Comparison of ENCODE assay signal across 8 mouse cellular contexts in the genomic region with DNA sequence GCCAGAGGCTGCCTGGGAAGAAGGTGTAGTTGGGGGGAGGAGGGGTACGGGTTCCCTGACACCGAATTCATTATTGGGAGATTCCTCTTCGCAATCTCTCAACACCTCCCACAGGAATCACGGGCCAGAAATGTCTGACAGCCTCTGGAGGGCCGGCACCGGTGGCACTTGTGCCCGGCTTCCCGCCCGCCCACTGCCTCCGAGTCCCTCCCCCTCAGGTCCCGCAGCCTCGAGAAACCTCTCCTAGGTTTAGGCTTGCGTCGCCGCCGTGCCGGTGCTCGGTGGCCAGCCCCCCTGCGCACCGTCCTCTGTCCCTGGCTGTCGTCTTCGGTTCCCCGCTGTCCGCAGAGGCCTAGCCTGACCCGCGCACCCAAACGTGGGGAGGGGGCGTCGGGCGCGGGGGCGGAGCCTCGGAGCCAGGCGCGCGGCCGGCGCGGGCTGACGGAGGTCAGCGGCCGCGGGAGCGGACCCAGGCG. TPM values are rescaled to one million over a fixed set of nuclear protein-coding genes. Genes with fewer than 3 reads are reported as not detected.
DNase-seq lines count a peak whose midpoint lies in the region; ATAC-seq and TF ChIP-seq lines count a peak whose summit lies in the region.

A gene (plus strand): TSS at position 416 of the 476 bp plus-strand sequence.

- no peak for TF ChIP-seq CTCF in spleen, adult 2 months (IDR thresholded peaks at IDR 0.05; ENCODE audit: extremely low read depth, insufficient read depth, insufficient read length, insufficient replicate concordance)

- peak within 1 kb of the TSS; percentile 95 for H3K4me2 ChIP-seq in limb, embryonic 13.5 days (replicated peaks)
- peak within 1 kb of the TSS; percentile 92 for H3K4me2 ChIP-seq in neural tube, embryonic 12.5 days (replicated peaks)

- WGBS in spleen, adult 2 months: 3% methylated on average over 41 of the region's 45 CpGs
- WGBS in hindbrain, embryonic 10.5 days: 0% methylated on average over 43 of the region's 45 CpGs
- WGBS in limb, embryonic 13.5 days: under 1% methylated on average over 40 of the region's 45 CpGs
- under 1% methylated on average over 43 of the region's 45 CpGs for WGBS in neural tube, embryonic 12.5 days

- no peak for TF ChIP-seq POLR2A in spleen, adult 2 months (IDR thresholded peaks at IDR 0.05; ENCODE audit: low read depth, low read length)

- peaks cover 20% of the 10 kb centered on the region for H3K27me3 ChIP-seq in spleen, adult 2 months (ENCODE audit: control insufficient read depth, insufficient read depth, low read length)
- peaks cover 41% of the 10 kb centered on the region for H3K27me3 ChIP-seq in hindbrain, embryonic 10.5 days (ENCODE audit: insufficient read depth, poor library complexity, severe bottlenecking)
- peaks cover 38% of the 10 kb centered on the region for H3K27me3 ChIP-seq in limb, embryonic 13.5 days
- no peaks in the 10 kb centered on the region for H3K27me3 ChIP-seq in neural tube, embryonic 12.5 days (replicated peaks)

- H3K4me3 ChIP-seq in spleen, adult 2 months (ENCODE audit: extremely low read depth, insufficient read depth, insufficient read length): peak within 1 kb of the TSS; percentile 56
- H3K4me3 ChIP-seq in hindbrain, embryonic 10.5 days: peak within 1 kb of the TSS; percentile 88
- peak within 1 kb of the TSS; percentile 84 for H3K4me3 ChIP-seq in limb, embryonic 13.5 days
- peak within 1 kb of the TSS; percentile 87 for H3K4me3 ChIP-seq in neural tube, embryonic 12.5 days

- peak; percentile 35 for DNase-seq in CD4-positive, CD25-positive, alpha-beta regulatory T cell, adult 2 months (ENCODE audit: low read depth, low spot score)
- no peak for DNase-seq in spleen, adult 2 months (ENCODE audit: low read depth in 1 of 2, low spot score in 2 of 2)
- DNase-seq in spleen, postnatal 4 days (ENCODE audit: low spot score in 2 of 2): no peak
- DNase-seq in hindbrain, embryonic 10.5 days (ENCODE audit: low spot score): peak; percentile 53

- H3K36me3 ChIP-seq in spleen, adult 2 months (ENCODE audit: control insufficient read depth, insufficient read depth, low read length): no peaks in the 10 kb centered on the region
- H3K36me3 ChIP-seq in hindbrain, embryonic 10.5 days: no peaks in the 10 kb centered on the region
- no peaks in the 10 kb centered on the region for H3K36me3 ChIP-seq in limb, embryonic 13.5 days
- H3K36me3 ChIP-seq in neural tube, embryonic 12.5 days: no peaks in the 10 kb centered on the region

- ATAC-seq in CD4-positive, CD25-positive, alpha-beta regulatory T cell, adult 4 months: no peak
- peak; percentile 54 for ATAC-seq in limb, embryonic 13.5 days (ENCODE audit: low FRiP score, low read depth)
- ATAC-seq in neural tube, embryonic 12.5 days (ENCODE audit: low FRiP score, low read depth): peak; percentile 71
- no peak for ATAC-seq in erythroid progenitor cell, adult 5-6 weeks (replicated peaks; ENCODE audit: low FRiP score, poor library complexity, severe bottlenecking)

- H3K9me3 ChIP-seq in hindbrain, embryonic 10.5 days: no peaks in the 10 kb centered on the region
- no peaks in the 10 kb centered on the region for H3K9me3 ChIP-seq in limb, embryonic 13.5 days
- no peaks in the 10 kb centered on the region for H3K9me3 ChIP-seq in neural tube, embryonic 12.5 days

- H3K9ac ChIP-seq in limb, embryonic 13.5 days: peak within 1 kb of the TSS; percentile 87
- peak within 1 kb of the TSS; percentile 92 for H3K9ac ChIP-seq in neural tube, embryonic 12.5 days

- peaks cover 10% of the 10 kb centered on the region; the same call in 1 of the 2 replicates for H3K4me1 ChIP-seq in spleen, adult 2 months (ENCODE audit: control insufficient read depth, insufficient read depth, insufficient read length)
- peaks cover 43% of the 10 kb centered on the region for H3K4me1 ChIP-seq in hindbrain, embryonic 10.5 days (replicated peaks)
- peaks cover 24% of the 10 kb centered on the region for H3K4me1 ChIP-seq in limb, embryonic 13.5 days
- H3K4me1 ChIP-seq in neural tube, embryonic 12.5 days: peaks cover 36% of the 10 kb centered on the region

- no peak within 1 kb of the TSS for H3K27ac ChIP-seq in spleen, adult 2 months (ENCODE audit: insufficient read depth, low read length)
- peak within 1 kb of the TSS; percentile 92 for H3K27ac ChIP-seq in hindbrain, embryonic 10.5 days
- H3K27ac ChIP-seq in limb, embryonic 13.5 days: peak within 1 kb of the TSS; percentile 39; the same call in 1 of the 2 replicates
- peak within 1 kb of the TSS; percentile 88 for H3K27ac ChIP-seq in neural tube, embryonic 12.5 days

RNA-seq across cellular contexts. Expression of the gene that starts here (rescaled TPM):
- under 1 TPM; 0.16 TPM for polyA plus RNA-seq in CD4-positive, CD25-positive, alpha-beta regulatory T cell, adult 4 months (2017; shearing (Covaris generic))
- 0.40 and 0.47 TPM in 2 replicates for polyA plus RNA-seq in spleen, adult 2 months (2012; rRNA removed)
- 6.8 and 10.2 TPM in 2 replicates for polyA plus RNA-seq in hindbrain, embryonic 10.5 days (2016; fragmentation: Nextera tagmentation; extraction: Ambion mirVana)
- 5.0 and 5.2 TPM in 2 replicates for polyA plus RNA-seq in limb, embryonic 13.5 days (2015; fragmentation: Nextera tagmentation; extraction: Ambion mirVana)
- polyA plus RNA-seq in neural tube, embryonic 12.5 days (2016; fragmentation: Nextera tagmentation; extraction: Ambion mirVana): 23.2 and 25.4 TPM in 2 replicates
- total RNA-seq in erythroid progenitor cell, adult 5-6 weeks (2015; ENCODE audit: low replicate concordance): not detected in 2 replicates
- total RNA-seq in erythroid progenitor cell, adult 5-6 weeks (2017; ENCODE audit: low replicate concordance): not detected in 2 replicates

Comparison
In these comparisons a context has a peak if more than half of its experiments do, and no peak if none do; other contexts are left out.
1. DNase-seq: peak in CD4-positive, CD25-positive, alpha-beta regulatory T cell, adult 2 months (single experiment) and hindbrain, embryonic 10.5 days (single experiment); none in spleen, adult 2 months (0 of 2) and spleen, postnatal 4 days (0 of 2).
2. ATAC-seq: peak in limb, embryonic 13.5 days (single experiment) and neural tube, embryonic 12.5 days (single experiment); none in CD4-positive, CD25-positive, alpha-beta regulatory T cell, adult 4 months (single experiment) and erythroid progenitor cell, adult 5-6 weeks (single experiment).
3. Peak in every context shown above with its lines, with median percentiles within 50 percentile points of each other: H3K4me3 ChIP-seq.